Mouse (Mus musculus) midbrain, embryonic 15.5 days (tissue): Measurements from ENCODE around the gene Rnpep. TPM values are rescaled to one million over a fixed set of nuclear protein-coding genes. Genes with fewer than 3 reads are reported as not detected.
A peak's percentile ranks its signal among the peaks of the same experiment; 100 is the strongest.

Source experiments
- ATAC-seq: fragments of 200-750 bp; cut with Nextera tagmentation; replicated peaks from 2 replicates; pipeline ENCODE4 v1.8.0; 2017; ENCODE audit warnings: moderate TSS enrichment
- H3K27ac ChIP-seq: fragments of 300-500 bp; sonication (generic); 2 replicates; pipeline ENCODE4 v1.5.1; 2015; ENCODE audit warnings: mild to moderate bottlenecking, inconsistent platforms
- H3K27me3 ChIP-seq: fragments of 300-500 bp; sonication (generic); replicated peaks from 2 replicates; pipeline ENCODE4 v1.6.1; 2015; ENCODE audit warnings: inconsistent platforms
- H3K36me3 ChIP-seq: fragments of 300-500 bp; sonication (generic); replicated peaks from 2 replicates; pipeline ENCODE4 v1.6.1; 2015; ENCODE audit warnings: inconsistent platforms
- H3K4me1 ChIP-seq: fragments of 300-500 bp; sonication (generic); 2 replicates; pipeline ENCODE4 v1.6.1; 2015; ENCODE audit warnings: inconsistent platforms
- H3K4me2 ChIP-seq: fragments of 300-500 bp; sonication (generic); 2 replicates; pipeline ENCODE4 v1.6.1; 2015; ENCODE audit warnings: inconsistent platforms, mild to moderate bottlenecking, moderate library complexity
- H3K4me3 ChIP-seq: fragments of 300-500 bp; sonication (generic); 2 replicates; pipeline ENCODE4 v1.5.1; 2015; ENCODE audit warnings: mild to moderate bottlenecking, inconsistent platforms
- H3K9ac ChIP-seq: fragments of 300-500 bp; sonication (generic); 2 replicates; pipeline ENCODE4 v1.6.1; 2015; ENCODE audit warnings: mild to moderate bottlenecking, inconsistent platforms
- H3K9me3 ChIP-seq: fragments of 300-500 bp; sonication (generic); 2 replicates; pipeline ENCODE4 v1.6.1; 2016; ENCODE audit warnings: inconsistent platforms
- WGBS: fragments of 180-500 bp; shearing (Covaris S2); methylation state at CpG from one replicate; pipeline ENCODE4 v1.1.7; 2015; ENCODE audit warnings: mixed read lengths; 5-methylcytosine and 5-hydroxymethylcytosine counted together
- polyA plus RNA-seq: library from polyadenylated mRNA; unstranded; fragments of >200 nt; fragmentation: Nextera tagmentation; extraction: Ambion mirVana; gene quantifications from 2 replicates; pipeline ENCODE4 v1.2.1, GENCODE M21; 2015

Rnpep gene
- polyA plus RNA-seq, 1 experiment from 2014 or later: 107 TPM

GRCm38 (mm10) chr1:135282536-135283286 is 1.2 kb downstream of the Rnpep start:
- no peaks in the 10 kb centered on the region; the same call in 1 of the 2 replicates for H3K36me3 ChIP-seq
- peaks cover 25% of the 10 kb centered on the region for H3K4me1 ChIP-seq
- H3K9ac ChIP-seq: peak overlapping the region; percentile 86

GRCm38 (mm10) chr1:135281841-135282240 is 2.0 kb downstream of the Rnpep start:
- WGBS: 96% methylated on average over 17 of the region's 17 CpGs
- no peak overlapping the region for H3K27ac ChIP-seq
- no peak overlapping the region for H3K4me3 ChIP-seq
- peaks cover 6% of the 10 kb centered on the region; the same call in 1 of the 2 replicates for H3K36me3 ChIP-seq
- no peaks in the 10 kb centered on the region for H3K27me3 ChIP-seq
- no peak for ATAC-seq
- 0 out of 2 replicates have a peak overlapping the region, but pooled peaks have one; percentile 70 for H3K4me2 ChIP-seq
- no peak overlapping the region for H3K9ac ChIP-seq
- H3K4me1 ChIP-seq: peaks cover 25% of the 10 kb centered on the region
- H3K9me3 ChIP-seq: no peaks in the 10 kb centered on the region

More at GRCm38 (mm10) chr1:135282536-135283286, 1.2 kb downstream of the Rnpep start:
- 38% methylated on average over 13 of the region's 13 CpGs for WGBS
- no peaks in the 10 kb centered on the region for H3K9me3 ChIP-seq
- no peak for ATAC-seq
- no peaks in the 10 kb centered on the region for H3K27me3 ChIP-seq
- peak overlapping the region; percentile 87 for H3K27ac ChIP-seq
- peak overlapping the region; percentile 70 for H3K4me2 ChIP-seq
- peak overlapping the region; percentile 55 for H3K4me3 ChIP-seq

- Histone ChIP-seq H3K4me1 (peaks cover 25% of the 10 kb centered on the region), H3K27ac (no peak overlapping the region), H3K36me3 (peaks cover 15% of the 10 kb centered on the region; the same call in 1 of the 2 replicates), H3K4me3 (no peak overlapping the region), H3K27me3 (no peaks in the 10 kb centered on the region), H3K9ac (no peak overlapping the region), H3K9me3 (no peaks in the 10 kb centered on the region), H3K4me2 (no peak overlapping the region)
- whole genome bisulfite sequencing: 66% methylated on average over 9 of the region's 9 CpGs
- no peak for ATAC-seq
Measured at GRCm38 (mm10) chr1:135280646-135281045, 3.2 kb downstream of the Rnpep start.

GRCm38 (mm10) chr1:135271371-135271770 is 12.5 kb downstream of the Rnpep start:
- Histone ChIP-seq H3K36me3 (peaks cover 22% of the 10 kb centered on the region; the same call in 1 of the 2 replicates), H3K9me3 (no peaks in the 10 kb centered on the region), H3K27ac (no peak overlapping the region), H3K9ac (no peak overlapping the region), H3K4me3 (no peak overlapping the region), H3K27me3 (no peaks in the 10 kb centered on the region), H3K4me1 (no peaks in the 10 kb centered on the region), H3K4me2 (no peak overlapping the region)
- WGBS: 93% methylated on average over 9 of the region's 9 CpGs
- ATAC-seq: no peak

- Histone ChIP-seq H3K4me1 (no peaks in the 10 kb centered on the region), H3K9ac (no peak overlapping the region), H3K27ac (no peak overlapping the region), H3K9me3 (no peaks in the 10 kb centered on the region), H3K4me3 (no peak overlapping the region), H3K27me3 (no peaks in the 10 kb centered on the region), H3K4me2 (no peak overlapping the region), H3K36me3 (peaks cover 39% of the 10 kb centered on the region)
- WGBS: 91% methylated on average over 10 of the region's 10 CpGs
- ATAC-seq: no peak
Measured at GRCm38 (mm10) chr1:135267663-135268446, 16.0 kb downstream of the Rnpep start.

- no peak overlapping the region for H3K9ac ChIP-seq
- no peak for ATAC-seq
- H3K27me3 ChIP-seq: no peaks in the 10 kb centered on the region
- H3K36me3 ChIP-seq: peaks cover 35% of the 10 kb centered on the region
- H3K4me1 ChIP-seq: no peaks in the 10 kb centered on the region
- 89% methylated on average over 5 of the region's 5 CpGs for WGBS
- no peak overlapping the region for H3K4me3 ChIP-seq
- H3K9me3 ChIP-seq: no peaks in the 10 kb centered on the region
- H3K4me2 ChIP-seq: no peak overlapping the region
- no peak overlapping the region for H3K27ac ChIP-seq
Measured at GRCm38 (mm10) chr1:135265834-135266233, 18.1 kb downstream of the Rnpep start.

GRCm38 (mm10) chr1:135263316-135263715 is 20.6 kb downstream of the Rnpep start:
- H3K27ac ChIP-seq: no peak overlapping the region
- ATAC-seq: no peak
- no peak overlapping the region for H3K4me3 ChIP-seq
- no peak overlapping the region for H3K4me2 ChIP-seq
- 91% methylated on average over 9 of the region's 9 CpGs for WGBS
- H3K27me3 ChIP-seq: no peaks in the 10 kb centered on the region
- peaks cover 7% of the 10 kb centered on the region for H3K4me1 ChIP-seq
- H3K36me3 ChIP-seq: peaks cover 35% of the 10 kb centered on the region
- no peak overlapping the region for H3K9ac ChIP-seq
- no peaks in the 10 kb centered on the region for H3K9me3 ChIP-seq

- no peak for ATAC-seq
- Histone ChIP-seq H3K4me1 (peaks cover 9% of the 10 kb centered on the region), H3K9ac (no peak overlapping the region), H3K27me3 (no peaks in the 10 kb centered on the region), H3K9me3 (no peaks in the 10 kb centered on the region), H3K36me3 (peaks cover 32% of the 10 kb centered on the region), H3K4me3 (no peak overlapping the region), H3K4me2 (no peak overlapping the region), H3K27ac (no peak overlapping the region)
- 85% methylated on average over 3 of the region's 3 CpGs for WGBS
Measured at GRCm38 (mm10) chr1:135262329-135262728, 21.6 kb downstream of the Rnpep start.

- no peak overlapping the region for H3K4me2 ChIP-seq
- no peak for ATAC-seq
- no peaks in the 10 kb centered on the region for H3K9me3 ChIP-seq
- no peak overlapping the region for H3K9ac ChIP-seq
- no peak overlapping the region for H3K4me3 ChIP-seq
- no peaks in the 10 kb centered on the region for H3K27me3 ChIP-seq
- peaks cover 23% of the 10 kb centered on the region for H3K36me3 ChIP-seq
- peaks cover 9% of the 10 kb centered on the region for H3K4me1 ChIP-seq
- H3K27ac ChIP-seq: no peak overlapping the region
- 72% methylated on average over 6 of the region's 6 CpGs for WGBS
Measured at GRCm38 (mm10) chr1:135260931-135261330, 23.0 kb downstream of the Rnpep start.

- no peaks in the 10 kb centered on the region for H3K27me3 ChIP-seq
- WGBS: 2% methylated on average over 10 of the region's 10 CpGs
Measured at GRCm38 (mm10) chr1:135259128-135259436, 24.8 kb downstream of the Rnpep start.

GRCm38 (mm10) chr1:135258380-135259127 is 25.3 kb downstream of the Rnpep start, which contains the start of gene Elf3:
TSS of gene Elf3 (minus strand) at chr1:135258568.
- peak; percentile 64 for ATAC-seq
- Histone ChIP-seq H3K4me2 (peak within 1 kb of the TSS; percentile 48), H3K36me3 (0 out of 2 replicates have a peak, but pooled peaks cover 3% of the 10 kb centered on the region), H3K27me3 (no peaks in the 10 kb centered on the region), H3K27ac (peak within 1 kb of the TSS; percentile 19; the same call in 1 of the 2 replicates), H3K4me3 (0 out of 2 replicates have a peak within 1 kb of the TSS, but pooled peaks have one; percentile 24), H3K4me1 (peaks cover 9% of the 10 kb centered on the region), H3K9ac (no peak within 1 kb of the TSS), H3K9me3 (no peaks in the 10 kb centered on the region)
- 8% methylated on average over 19 of the region's 19 CpGs for WGBS

More at GRCm38 (mm10) chr1:135259128-135259436, 24.8 kb downstream of the Rnpep start:
- Histone ChIP-seq H3K36me3 (peaks cover 8% of the 10 kb centered on the region; the same call in 1 of the 2 replicates), H3K27ac (peak overlapping the region; percentile 19; the same call in 1 of the 2 replicates), H3K4me2 (peak overlapping the region; percentile 48), H3K9me3 (no peaks in the 10 kb centered on the region), H3K4me1 (peaks cover 9% of the 10 kb centered on the region), H3K9ac (no peak overlapping the region), H3K4me3 (0 out of 2 replicates have a peak overlapping the region, but pooled peaks have one; percentile 24)
- ATAC-seq: peak; percentile 82

GRCm38 (mm10) chr1:135256299-135256698 is 27.6 kb downstream of the Rnpep start:
- Histone ChIP-seq H3K4me3 (no peak overlapping the region), H3K4me1 (peaks cover 9% of the 10 kb centered on the region), H3K9me3 (no peaks in the 10 kb centered on the region), H3K27me3 (no peaks in the 10 kb centered on the region), H3K9ac (no peak overlapping the region), H3K27ac (no peak overlapping the region), H3K4me2 (no peak overlapping the region), H3K36me3 (no peaks in the 10 kb centered on the region)
- no peak for ATAC-seq
- WGBS: 76% methylated on average over 6 of the region's 6 CpGs
